Mouse (Mus musculus) spleen, adult 2 months (tissue): Measurements from ENCODE around the gene Cd200r1.

Experiments
- CTCF ChIP-seq: fragments of 200-500 bp; IDR thresholded peaks from 2 replicates; pipeline ENCODE4 v1.5.1; 2011; ENCODE audit warnings: mild to moderate bottlenecking, inconsistent platforms; ENCODE audit not compliant: insufficient read depth, insufficient read length, insufficient replicate concordance; ENCODE audit errors: extremely low read depth
- POLR2A ChIP-seq: fragments of 200-500 bp; IDR thresholded peaks from 2 replicates; pipeline ENCODE4 v1.6.1; 2011; ENCODE audit warnings: low read depth, low read length, inconsistent platforms

DNA sequence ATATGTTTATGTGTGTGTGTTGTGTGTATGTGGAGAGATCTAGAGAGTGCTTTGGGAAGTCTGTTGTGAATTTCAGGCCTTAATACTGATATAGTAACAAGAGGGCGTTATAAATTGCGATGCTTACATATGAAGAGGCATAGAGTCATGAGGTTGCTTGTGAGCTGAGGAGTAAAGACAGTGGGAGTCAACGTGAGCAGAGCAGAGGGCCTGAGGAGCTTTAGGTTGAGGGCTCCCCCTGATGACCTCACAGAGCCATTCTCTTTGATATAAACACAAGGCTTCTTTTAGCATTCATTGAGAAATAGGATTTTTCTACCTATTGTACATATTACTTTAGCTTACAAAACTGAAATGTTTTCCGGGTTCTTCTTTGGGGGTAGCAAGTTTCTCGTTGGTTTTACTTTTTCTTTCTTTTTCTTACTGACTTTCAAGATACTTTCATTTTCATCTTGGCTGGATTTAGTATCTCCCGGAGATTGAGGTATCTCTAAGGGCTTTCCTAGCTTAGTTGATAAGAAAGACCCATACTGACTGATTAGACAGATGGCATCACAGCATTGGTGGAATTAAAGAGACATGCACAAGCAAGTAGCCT, 47.0 kb downstream of the Cd200r1 start:
- no peak for TF ChIP-seq CTCF
- TF ChIP-seq POLR2A = no peak
